Mouse (Mus musculus): ENCODE results near the gene Mthfs. TPM values are rescaled to one million over a fixed set of nuclear protein-coding genes. Genes with fewer than 3 reads are reported as not detected.

Gene Mthfs
- total RNA-seq, 2 experiments from 2014 or later = 31.0 to 34.8 TPM

- DNase-seq = no peak
These were observed 42.9 kb downstream of the Mthfs start for GRCm38 (mm10) chr9:89253400-89253799.

DNA sequence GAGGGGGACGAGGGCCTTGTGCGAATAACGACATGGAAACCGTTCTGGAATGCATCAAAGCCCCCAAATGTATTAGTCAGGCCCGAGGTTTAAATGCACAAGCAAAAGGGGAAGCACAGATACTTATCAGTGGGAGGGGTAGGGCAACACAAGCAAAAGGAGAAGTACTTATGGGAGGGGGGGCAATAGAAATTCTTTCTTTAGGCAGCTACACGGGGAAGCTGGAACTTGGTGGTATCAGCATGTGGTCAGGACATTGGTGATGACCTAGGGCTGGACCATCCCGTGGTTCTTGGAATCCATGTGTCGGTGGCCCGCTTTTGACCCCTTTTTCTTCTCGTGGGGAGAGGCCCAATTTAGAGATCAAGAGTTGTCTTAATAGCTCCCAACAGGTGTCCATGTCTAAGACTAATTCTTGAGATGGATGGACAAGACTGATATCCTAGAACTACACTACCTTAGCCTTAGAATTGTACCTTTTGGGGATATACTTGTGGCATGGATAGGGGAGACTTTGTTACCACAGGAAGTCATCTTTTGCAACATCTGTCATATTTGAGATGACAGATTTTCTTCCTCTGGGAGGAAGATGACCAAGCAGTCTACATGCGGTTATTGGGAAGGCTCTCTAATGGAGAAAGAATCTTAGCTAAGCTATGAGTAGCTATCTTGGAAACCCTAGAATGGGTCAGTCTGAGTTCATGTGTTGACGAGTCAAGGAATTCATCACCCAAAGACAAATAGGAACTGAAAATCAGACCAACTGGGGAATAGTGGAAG is 46.3 kb downstream of the Mthfs start:
- DNase-seq = no peak

- DNase-seq = no peak
These were observed 53.5 kb downstream of the Mthfs start for GRCm38 (mm10) chr9:89263968-89264367.

DNA sequence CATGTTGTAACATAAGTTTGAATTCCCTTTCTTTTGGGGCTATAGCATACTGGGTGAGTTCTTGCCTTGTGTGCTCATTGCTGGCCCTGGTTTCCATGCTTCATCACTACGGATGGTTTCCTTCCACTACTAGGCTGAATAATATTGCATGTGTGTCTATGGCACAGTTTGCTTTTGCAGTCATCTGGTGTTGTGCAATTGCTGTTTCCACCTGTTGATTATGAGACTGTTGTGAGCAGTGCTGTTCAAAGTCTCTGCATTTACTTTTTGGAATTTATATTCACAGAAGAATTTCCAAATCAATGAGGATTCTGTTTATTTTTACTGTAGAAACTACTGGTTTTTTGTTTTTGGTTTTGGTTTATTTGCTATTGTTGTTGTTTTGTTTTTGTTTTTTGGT is 54.1 kb downstream of the Mthfs start:
- no peak for DNase-seq

DNA sequence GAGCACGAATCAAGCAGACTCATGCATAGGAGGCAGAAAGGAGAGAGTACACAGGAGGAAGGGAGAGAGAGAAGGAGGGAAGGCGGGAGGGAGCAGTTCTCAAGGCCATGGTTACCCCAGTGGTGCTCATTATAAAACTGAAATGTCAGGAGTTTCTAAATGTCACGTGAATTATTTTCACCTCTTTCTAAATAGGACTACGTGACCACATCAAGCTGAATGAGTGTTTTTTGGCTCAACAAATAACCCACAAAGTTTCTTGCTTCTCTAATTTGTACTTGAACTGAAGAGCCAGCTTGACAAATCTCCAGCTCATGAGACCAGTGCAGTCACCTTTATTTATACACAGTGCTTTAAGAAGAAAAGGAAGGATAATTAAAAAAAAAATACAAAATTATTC is 56.6 kb downstream of the Mthfs start:
- DNase-seq = no peak

DNA sequence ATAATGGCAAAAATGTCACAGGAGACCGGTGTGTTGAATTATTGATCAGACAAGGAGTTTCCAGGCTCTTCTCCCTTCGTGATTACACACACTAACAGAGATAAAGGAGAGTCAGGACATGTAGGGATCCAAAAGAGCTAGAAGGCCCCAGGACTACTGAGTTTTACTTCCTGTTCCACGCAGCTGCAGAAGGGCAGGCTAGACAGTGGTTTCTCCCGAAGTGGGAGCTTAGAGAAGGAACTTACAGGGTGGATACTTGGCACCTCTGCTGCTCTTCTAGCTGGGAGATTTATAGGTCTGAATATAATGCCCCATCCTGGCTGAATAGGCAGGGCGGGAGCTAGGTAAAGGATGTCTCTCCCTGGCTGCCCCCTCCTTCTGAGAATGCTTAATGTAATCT is 57.1 kb downstream of the Mthfs start:
- no peak for DNase-seq

- DNase-seq = no peak
These were observed 59.9 kb downstream of the Mthfs start for GRCm38 (mm10) chr9:89270376-89270775.

GRCm38 (mm10) chr9:89273766-89274165 is 63.3 kb downstream of the Mthfs start:
- DNase-seq = no peak

- DNase-seq = no peak
These were observed 67.7 kb downstream of the Mthfs start for GRCm38 (mm10) chr9:89278207-89278606.

DNA sequence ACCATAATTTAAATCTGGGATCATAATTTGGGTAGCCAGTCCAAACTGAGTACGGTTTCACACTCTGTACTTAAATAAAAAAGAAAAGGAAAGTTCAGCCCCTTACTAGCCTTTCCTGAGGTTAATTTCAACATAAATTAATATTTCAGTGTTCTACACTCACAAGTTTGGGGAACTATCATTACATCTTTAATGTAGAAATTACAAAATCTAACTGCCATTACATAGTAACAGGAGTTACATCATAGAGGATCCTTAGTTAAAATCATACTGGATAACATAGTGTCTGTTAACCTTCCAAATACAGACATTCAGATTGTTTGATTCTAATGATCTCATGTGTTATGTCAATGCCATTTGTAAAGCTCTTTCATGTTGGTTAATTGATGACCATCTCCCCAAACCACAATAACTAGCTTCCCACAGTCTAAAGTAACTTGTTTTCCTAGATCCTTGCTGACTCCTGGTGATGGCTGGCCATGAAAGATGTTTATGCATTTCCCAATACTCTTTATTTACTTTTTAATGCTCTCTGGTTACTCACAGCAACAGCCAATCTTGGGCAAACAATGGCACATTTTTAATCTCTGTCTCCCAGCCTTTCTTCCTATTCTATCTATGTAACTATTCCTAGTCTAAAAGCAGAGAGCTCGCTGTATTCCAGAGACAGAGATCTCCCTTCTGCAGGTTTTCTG is 72.0 kb downstream of the Mthfs start:
- no peak for DNase-seq

DNA sequence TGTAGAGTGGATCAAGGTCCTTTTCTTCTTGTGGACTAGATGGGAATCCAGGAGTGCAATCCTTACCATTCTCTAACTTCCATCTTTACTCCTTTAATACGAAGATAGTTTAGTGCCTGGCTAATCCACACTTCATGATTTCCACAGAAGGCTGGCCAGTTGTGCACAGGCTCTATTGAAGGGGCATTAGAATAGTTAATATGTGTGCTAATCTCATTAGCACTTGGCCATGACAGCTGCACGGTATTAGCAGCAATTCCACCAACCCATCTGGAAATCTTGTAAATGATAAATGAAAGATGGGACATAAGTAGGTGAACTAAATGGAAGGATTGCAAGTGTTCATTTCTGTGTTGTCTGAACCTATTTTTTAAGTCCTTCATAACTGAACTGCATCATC is 77.6 kb downstream of the Mthfs start:
- no peak for DNase-seq

GRCm38 (mm10) chr9:89293364-89293763 is 82.9 kb downstream of the Mthfs start:
- DNase-seq = no peak

- DNase-seq = no peak
These were observed 83.6 kb downstream of the Mthfs start for GRCm38 (mm10) chr9:89294121-89294520.

GRCm38 (mm10) chr9:89305637-89306036 is 95.2 kb downstream of the Mthfs start:
- no peak for DNase-seq

GRCm38 (mm10) chr9:89308357-89309194 is 98.1 kb downstream of the Mthfs start:
- DNase-seq = no peak

DNA sequence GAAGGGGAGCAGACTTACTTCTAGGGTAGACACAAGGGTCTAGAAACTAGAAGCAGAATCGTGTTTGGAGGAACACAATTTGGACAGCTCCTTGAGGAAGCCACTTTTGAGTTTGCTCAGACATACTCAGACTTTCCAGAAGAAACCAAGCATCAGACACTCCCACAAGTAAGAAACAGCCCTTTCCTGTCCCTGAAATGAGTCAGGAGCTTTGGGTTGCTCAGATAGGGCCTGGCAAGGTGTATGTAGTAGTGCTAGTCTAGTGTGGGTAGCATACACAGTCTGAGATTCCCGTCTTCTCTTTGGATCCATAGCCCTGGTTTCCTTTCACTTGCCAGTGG is 98.7 kb downstream of the Mthfs start:
- no peak for DNase-seq

DNA sequence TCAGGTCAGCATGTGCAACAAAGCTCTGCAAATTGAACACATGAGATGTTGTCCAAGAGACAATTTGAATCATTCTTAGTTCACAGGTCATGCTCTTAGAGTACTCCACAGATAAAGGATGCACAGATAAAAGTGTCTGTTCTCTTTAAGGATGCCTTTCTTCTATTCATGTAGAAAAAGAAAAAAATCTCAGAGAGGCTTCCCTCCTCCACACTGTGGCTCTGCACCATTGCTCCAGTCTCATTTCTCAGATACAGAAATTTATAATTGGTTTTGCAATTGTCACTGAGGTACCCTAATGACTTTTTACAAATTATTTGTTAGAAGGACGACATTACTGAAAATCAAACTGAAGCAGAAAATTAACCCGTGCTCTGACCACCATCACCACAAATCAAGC is 101.2 kb downstream of the Mthfs start:
- DNase-seq = no peak

DNA sequence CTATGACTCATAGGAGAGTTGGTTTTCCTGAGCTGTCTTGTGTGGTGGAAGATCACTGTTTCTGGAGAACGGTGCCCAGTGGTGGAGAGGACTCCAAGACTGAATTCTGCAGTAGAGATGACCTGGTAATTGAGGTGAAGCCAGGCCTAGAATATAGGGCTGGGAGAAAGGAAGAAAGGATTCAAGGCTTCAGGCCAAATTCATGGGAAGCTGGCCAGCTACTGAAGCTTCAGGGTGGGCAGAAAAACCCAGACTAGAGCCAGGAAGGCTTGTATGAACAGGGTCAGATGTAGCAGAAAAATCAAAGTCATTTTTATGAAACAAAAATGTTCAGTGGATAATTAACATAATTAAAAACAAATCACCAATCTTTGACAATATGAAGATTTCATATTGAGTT is 163.3 kb downstream of the Mthfs start:
- DNase-seq = no peak

DNA sequence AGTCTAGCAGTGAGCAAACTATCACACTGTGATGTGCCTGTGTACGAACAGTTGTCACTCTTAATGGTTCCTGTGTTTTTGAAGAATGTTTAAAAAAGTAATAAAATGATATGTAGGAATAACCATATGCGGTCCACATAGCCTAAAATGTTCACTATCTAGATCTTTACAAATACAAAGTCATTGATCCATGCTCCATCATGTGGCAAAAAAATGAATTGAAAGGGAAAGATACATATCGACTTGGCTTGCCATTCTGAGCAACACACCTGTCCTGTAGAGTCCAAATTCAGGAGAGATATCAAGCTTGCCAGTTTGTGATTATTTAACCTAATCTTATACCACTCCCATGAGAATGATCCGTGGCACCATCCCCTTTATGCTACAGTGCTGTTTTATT is 164.2 kb downstream of the Mthfs start:
- DNase-seq = no peak

- no peak for DNase-seq
These were observed 192.6 kb downstream of the Mthfs start for GRCm38 (mm10) chr9:89403031-89403430.
